In genomic region chr15:84314420-84315080, GRCm38 (mm10) we compare ENCODE assay signal across 11 mouse cellular contexts. TPM values are rescaled to one million over a fixed set of nuclear protein-coding genes. Genes with fewer than 3 reads are reported as not detected.
DNase-seq lines count a peak whose midpoint lies in the region; ATAC-seq and TF ChIP-seq lines count a peak whose summit lies in the region.
"Had no signal": no experiment of that assay in that cellular context is flagged by ENCODE, and none has a peak within 500 bp of the region (broad histone marks: within the 10 kb centered on the region; RNA-seq: fewer than 3 reads in every experiment).

No protein-coding gene starts in this region.

- no peak for ATAC-seq in liver, embryonic 13.5 days (ENCODE audit: low read depth)
- no peak for ATAC-seq in liver, embryonic 11.5 days (replicated peaks; ENCODE audit: low FRiP score)
- no peak for ATAC-seq in hindbrain, embryonic 12.5 days (ENCODE audit: low FRiP score)
- ATAC-seq in midbrain, embryonic 12.5 days (ENCODE audit: low FRiP score, low read depth) = no peak

- intact Hi-C loops in left cerebral cortex, postnatal 25 days (cut with DNase I) = no loop called here

- WGBS in liver, embryonic 13.5 days (ENCODE audit: insufficient replicate concordance) = 51% methylated on average over 18 of the region's 18 CpGs
- 35% methylated on average over 18 of the region's 18 CpGs for WGBS in liver, embryonic 11.5 days
- WGBS in hindbrain, embryonic 12.5 days = 14% methylated on average over 18 of the region's 18 CpGs
- 13% methylated on average over 18 of the region's 18 CpGs for WGBS in midbrain, embryonic 12.5 days

- no peak for TF ChIP-seq POLR2A in bone marrow macrophage, adult 2 months (IDR thresholded peaks at IDR 0.05; ENCODE audit: borderline replicate concordance, low read depth, low read length)

- no peak overlapping the region for H3K4me3 ChIP-seq in liver, embryonic 13.5 days (replicated peaks)
- H3K4me3 ChIP-seq in liver, embryonic 11.5 days (ENCODE audit: low read depth, low read length) = no peak overlapping the region
- no peak overlapping the region for H3K4me3 ChIP-seq in bone marrow macrophage, adult 2 months (ENCODE audit: insufficient read depth, low read length)
- H3K4me3 ChIP-seq in hindbrain, embryonic 12.5 days = no peak overlapping the region
- no peak overlapping the region for H3K4me3 ChIP-seq in midbrain, embryonic 12.5 days

- H3K27me3 ChIP-seq in liver, embryonic 13.5 days = no peaks in the 10 kb centered on the region
- H3K27me3 ChIP-seq in liver, embryonic 11.5 days (replicated peaks; ENCODE audit: control insufficient read depth, insufficient read depth, low read length) = no peaks in the 10 kb centered on the region
- peaks cover 3% of the 10 kb centered on the region; the same call in 1 of the 2 replicates for H3K27me3 ChIP-seq in hindbrain, embryonic 12.5 days
- H3K27me3 ChIP-seq in midbrain, embryonic 12.5 days = peaks cover 40% of the 10 kb centered on the region

- no peak for TF ChIP-seq CTCF in bone marrow macrophage, adult 2 months (IDR thresholded peaks at IDR 0.05; ENCODE audit: low read depth, low read length)

- H3K9ac ChIP-seq in liver, embryonic 13.5 days = no peak overlapping the region
- no peak overlapping the region for H3K9ac ChIP-seq in liver, embryonic 11.5 days (ENCODE audit: low read depth, low read length)
- H3K9ac ChIP-seq in hindbrain, embryonic 12.5 days = 0 out of 2 replicates have a peak overlapping the region, but pooled peaks have one; percentile 15
- H3K9ac ChIP-seq in midbrain, embryonic 12.5 days (replicated peaks) = no peak overlapping the region

- peak overlapping the region; percentile 81 for H3K27ac ChIP-seq in liver, embryonic 13.5 days
- no peak overlapping the region for H3K27ac ChIP-seq in liver, embryonic 11.5 days (ENCODE audit: low read depth, low read length)
- H3K27ac ChIP-seq in bone marrow macrophage, adult 2 months (ENCODE audit: insufficient read depth, low read depth, low read length) = peak overlapping the region; percentile 30
- peak overlapping the region; percentile 71 for H3K27ac ChIP-seq in hindbrain, embryonic 12.5 days
- peak overlapping the region; percentile 59 for H3K27ac ChIP-seq in midbrain, embryonic 12.5 days (replicated peaks)

- DNase-seq in liver, embryonic 13.5 days = no peak
- DNase-seq in liver, embryonic 11.5 days (ENCODE audit: low spot score) = no peak
- DNase-seq in adrenal gland, postnatal 14 days = no peak
- DNase-seq in cerebellum, adult 9-10 months = no peak
- no peak for DNase-seq in left cerebral cortex, postnatal 25 days (ENCODE audit: low spot score in 2 of 2)
- DNase-seq: gastrocnemius, postnatal 10 days; right cerebral cortex, postnatal 14 days; thymus, postnatal 4 days had no signal

- no peaks in the 10 kb centered on the region for H3K9me3 ChIP-seq in liver, embryonic 13.5 days (replicated peaks)
- no peaks in the 10 kb centered on the region for H3K9me3 ChIP-seq in liver, embryonic 11.5 days (ENCODE audit: control insufficient read depth, low read length)
- H3K9me3 ChIP-seq in hindbrain, embryonic 12.5 days (replicated peaks) = no peaks in the 10 kb centered on the region
- no peaks in the 10 kb centered on the region for H3K9me3 ChIP-seq in midbrain, embryonic 12.5 days

- H3K36me3 ChIP-seq in liver, embryonic 13.5 days = no peaks in the 10 kb centered on the region
- H3K36me3 ChIP-seq in liver, embryonic 11.5 days (ENCODE audit: control insufficient read depth, insufficient read depth, low read length) = no peaks in the 10 kb centered on the region; the same call in 1 of the 2 replicates
- H3K36me3 ChIP-seq in hindbrain, embryonic 12.5 days = no peaks in the 10 kb centered on the region
- H3K36me3 ChIP-seq in midbrain, embryonic 12.5 days = no peaks in the 10 kb centered on the region

- peaks cover 51% of the 10 kb centered on the region for H3K4me1 ChIP-seq in liver, embryonic 13.5 days (replicated peaks)
- H3K4me1 ChIP-seq in liver, embryonic 11.5 days (replicated peaks; ENCODE audit: control insufficient read depth, insufficient read depth, low read length) = peaks cover 52% of the 10 kb centered on the region
- H3K4me1 ChIP-seq in bone marrow macrophage, adult 2 months (ENCODE audit: control insufficient read depth, insufficient read depth, low read length) = peaks cover 47% of the 10 kb centered on the region
- H3K4me1 ChIP-seq in hindbrain, embryonic 12.5 days = peaks cover 40% of the 10 kb centered on the region
- peaks cover 47% of the 10 kb centered on the region for H3K4me1 ChIP-seq in midbrain, embryonic 12.5 days

- no peak overlapping the region for H3K4me2 ChIP-seq in liver, embryonic 13.5 days
- no peak overlapping the region for H3K4me2 ChIP-seq in liver, embryonic 11.5 days
- H3K4me2 ChIP-seq in hindbrain, embryonic 12.5 days (replicated peaks) = no peak overlapping the region
- no peak overlapping the region for H3K4me2 ChIP-seq in midbrain, embryonic 12.5 days (replicated peaks)

RNA-seq across cellular contexts. Expression of gene Parvg, which starts 9.3 kb away (rescaled TPM):
- polyA plus RNA-seq in liver, embryonic 13.5 days (2015; fragmentation: Nextera tagmentation; extraction: Ambion mirVana) = 9.4 and 9.8 TPM in 2 replicates
- polyA plus RNA-seq in liver, embryonic 11.5 days (2014; fragmentation: Nextera tagmentation; extraction: Ambion mirVana) = 5.9 and 6.0 TPM in 2 replicates
- polyA plus RNA-seq in bone marrow macrophage, adult 2 months (2012; ENCODE audit: insufficient read depth, insufficient read length, missing spikeins) = 2.0 and 3.3 TPM in 2 replicates
- polyA plus RNA-seq in hindbrain, embryonic 12.5 days (2016; fragmentation: Nextera tagmentation; extraction: Ambion mirVana) = 1.1 and 1.5 TPM in 2 replicates
- 0.54 and 0.59 TPM in 2 replicates for polyA plus RNA-seq in midbrain, embryonic 12.5 days (2016; fragmentation: Nextera tagmentation; extraction: Ambion mirVana)
- 1.3 and 6.9 TPM in 2 replicates for total RNA-seq in adrenal gland, postnatal 14 days (2021)
- 1 to 10 TPM; 4.6 to 6.3 TPM for total RNA-seq in left cerebral cortex, postnatal 25 days (2021)
